Mouse (Mus musculus): ENCODE results near the gene Elovl5. TPM values are rescaled to one million over a fixed set of nuclear protein-coding genes. Genes with fewer than 3 reads are reported as not detected.
"Not testable (repeated sequence)": the region's sequence is repeated elsewhere in the genome, so short reads cannot be mapped to it uniquely, and the experiment has no call there.

Elovl5 gene
- polyA plus RNA-seq, 1 experiment from 2014 or later, result 112 TPM

DNA sequence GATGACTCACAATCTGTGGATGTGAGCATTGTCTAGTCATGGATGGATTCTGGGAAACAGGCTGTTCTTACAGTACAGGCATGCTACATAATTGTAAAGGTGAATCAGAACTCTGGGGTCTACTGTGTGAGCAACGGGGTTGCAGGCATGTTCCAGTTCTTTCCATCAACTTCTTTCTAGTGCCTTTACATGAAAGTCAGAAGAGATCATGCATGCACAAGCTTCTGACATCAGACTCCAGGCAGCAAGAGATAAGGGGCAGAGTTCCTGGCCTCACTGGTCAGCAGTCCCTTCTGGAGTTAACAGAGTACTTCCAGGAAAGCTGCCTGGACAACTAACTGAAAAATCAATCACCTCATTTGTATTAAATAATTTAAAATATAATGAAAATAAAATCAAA is 75.9 kb downstream of the Elovl5 start:
- ATAC-seq (ENCODE audit: low FRiP score, low TSS enrichment), result no peak
- H3K4me2 ChIP-seq (replicated peaks; ENCODE audit: low read depth, low read length), result no peak overlapping the region
- no peaks in the 10 kb centered on the region for H3K4me1 ChIP-seq (ENCODE audit: control insufficient read depth, insufficient read depth, low read length)
- no peaks in the 10 kb centered on the region for H3K9me3 ChIP-seq (ENCODE audit: control insufficient read depth, low read length)
- no peaks in the 10 kb centered on the region for H3K36me3 ChIP-seq (ENCODE audit: control insufficient read depth, insufficient read depth, low read length)
- H3K4me3 ChIP-seq (ENCODE audit: low read length), result no peak overlapping the region
- H3K27me3 ChIP-seq (ENCODE audit: control insufficient read depth, insufficient read depth, low read length), result no peaks in the 10 kb centered on the region
- no peak overlapping the region for H3K27ac ChIP-seq (ENCODE audit: low read depth, low read length)
- no peak overlapping the region for H3K9ac ChIP-seq (ENCODE audit: low read depth, low read length)
- WGBS, result 88% methylated on average over 1 of the region's 1 CpGs

DNA sequence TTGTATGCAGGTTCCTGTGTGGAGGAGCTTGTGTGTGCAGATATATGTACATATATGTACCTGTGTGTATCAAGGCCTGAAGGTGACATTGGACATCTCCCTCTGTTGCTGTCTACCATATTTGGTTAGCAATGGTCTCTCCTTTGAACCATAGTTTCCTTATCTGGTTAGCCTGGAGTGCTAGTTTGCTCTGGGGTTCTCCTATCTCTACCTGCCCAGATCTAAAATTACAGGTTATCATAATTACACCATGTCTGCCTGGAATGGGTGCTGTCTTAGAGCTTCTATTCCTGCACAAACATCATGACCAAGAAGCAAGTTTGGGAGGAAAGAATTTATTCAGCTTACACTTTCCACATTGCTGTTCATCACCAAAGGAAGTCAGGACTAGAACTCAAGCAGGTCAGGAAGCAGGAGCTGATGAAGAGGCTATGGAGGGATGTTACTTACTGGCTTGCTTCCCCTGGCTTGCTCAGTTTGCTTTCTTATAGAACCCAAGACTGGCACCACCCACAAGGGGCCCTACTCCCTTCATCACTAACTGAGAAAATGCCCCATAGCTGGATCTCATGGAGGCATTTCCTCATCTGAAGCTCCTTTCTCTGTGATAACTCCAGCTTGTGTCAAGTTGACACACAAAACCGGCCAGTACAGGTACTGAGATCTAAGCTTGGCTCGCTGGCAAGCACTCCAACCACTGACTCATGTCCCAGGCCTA is 76.5 kb downstream of the Elovl5 start:
- 94% methylated on average over 2 of the region's 2 CpGs for WGBS
- ATAC-seq (ENCODE audit: low FRiP score, low TSS enrichment); H3K4me2 ChIP-seq (replicated peaks; ENCODE audit: low read depth, low read length); H3K27ac ChIP-seq (ENCODE audit: low read depth, low read length); H3K27me3 ChIP-seq (ENCODE audit: control insufficient read depth, insufficient read depth, low read length); H3K9me3 ChIP-seq (ENCODE audit: control insufficient read depth, low read length); H3K4me3 ChIP-seq (ENCODE audit: low read length); H3K36me3 ChIP-seq (ENCODE audit: control insufficient read depth, insufficient read depth, low read length); H3K4me1 ChIP-seq (ENCODE audit: control insufficient read depth, insufficient read depth, low read length); H3K9ac ChIP-seq (ENCODE audit: low read depth, low read length): not testable (repeated sequence)

DNA sequence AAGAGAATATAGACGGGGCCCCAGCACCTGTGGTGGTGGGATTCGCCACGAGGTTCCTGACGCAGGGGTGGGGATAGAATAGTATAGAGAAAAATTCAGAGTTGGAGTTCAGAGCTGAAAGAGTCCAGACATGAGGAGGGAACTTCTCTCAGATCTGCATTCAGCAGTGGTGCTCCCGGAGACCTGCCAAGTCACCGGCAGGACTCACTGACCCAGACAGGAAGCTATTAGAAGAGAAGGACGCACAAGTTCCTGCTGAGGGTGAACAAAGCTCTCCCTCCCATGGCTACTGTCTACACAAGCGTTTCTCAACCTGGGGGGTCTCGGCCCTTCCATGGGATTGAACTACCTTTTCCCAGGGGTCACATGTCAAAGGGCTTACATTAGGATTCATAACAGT is 78.1 kb downstream of the Elovl5 start:
- Histone ChIP-seq H3K4me1 (ENCODE audit: control insufficient read depth, insufficient read depth, low read length) (no peaks in the 10 kb centered on the region), H3K27ac (ENCODE audit: low read depth, low read length) (no peak overlapping the region), H3K9me3 (ENCODE audit: control insufficient read depth, low read length) (no peaks in the 10 kb centered on the region), H3K36me3 (ENCODE audit: control insufficient read depth, insufficient read depth, low read length) (no peaks in the 10 kb centered on the region), H3K4me2 (replicated peaks; ENCODE audit: low read depth, low read length) (no peak overlapping the region), H3K27me3 (ENCODE audit: control insufficient read depth, insufficient read depth, low read length) (no peaks in the 10 kb centered on the region), H3K9ac (ENCODE audit: low read depth, low read length) (no peak overlapping the region), H3K4me3 (ENCODE audit: low read length) (no peak overlapping the region)
- WGBS, result 78% methylated on average over 9 of the region's 9 CpGs
- no peak for ATAC-seq (ENCODE audit: low FRiP score, low TSS enrichment)

DNA sequence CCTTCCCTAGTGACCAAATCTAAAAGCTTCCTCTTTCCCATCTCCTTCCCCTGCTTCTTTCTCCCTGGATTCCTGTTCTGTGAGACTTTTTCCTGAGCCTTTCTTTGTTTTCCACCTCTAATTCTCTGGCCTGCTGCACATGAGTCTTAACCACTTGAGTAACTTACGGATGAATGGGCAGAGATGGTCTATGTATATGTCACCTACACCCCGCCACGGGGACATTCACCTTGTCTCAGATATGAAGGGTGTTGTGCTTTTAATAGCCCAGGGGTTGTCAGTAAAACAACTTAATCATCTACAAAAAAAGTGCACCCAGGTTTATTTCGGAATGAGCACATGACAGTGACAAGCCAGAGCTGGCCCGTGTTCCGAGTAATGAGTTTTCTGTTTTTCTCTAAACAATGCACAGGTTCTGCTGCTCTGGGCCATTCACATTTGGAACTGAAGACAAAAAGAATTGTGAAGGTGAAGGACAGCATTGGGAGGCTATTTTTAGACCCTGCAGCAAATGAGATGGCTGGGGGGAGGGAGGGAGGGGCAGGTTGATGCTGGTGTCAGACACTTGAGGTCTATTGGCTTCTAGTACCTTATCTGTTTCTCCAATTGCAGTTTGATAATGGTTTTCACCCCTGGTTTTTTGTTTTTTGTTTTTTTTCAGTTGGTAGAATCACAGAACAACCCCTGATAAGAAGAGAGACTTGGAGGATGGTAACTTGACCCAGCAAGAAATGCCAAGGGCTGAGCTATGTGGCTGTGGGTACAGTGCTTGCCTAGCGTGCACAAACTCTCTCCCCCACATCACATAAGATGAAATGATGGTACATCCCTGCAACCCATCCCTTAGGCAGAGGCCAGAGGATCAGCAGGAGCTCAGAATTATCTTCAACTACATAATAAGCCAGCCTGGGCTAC is 83.7 kb downstream of the Elovl5 start:
- H3K27me3 ChIP-seq (ENCODE audit: control insufficient read depth, insufficient read depth, low read length), result no peaks in the 10 kb centered on the region
- H3K4me3 ChIP-seq (ENCODE audit: low read length), result no peak overlapping the region
- ATAC-seq (ENCODE audit: low FRiP score, low TSS enrichment), result no peak
- H3K4me1 ChIP-seq (ENCODE audit: control insufficient read depth, insufficient read depth, low read length), result no peaks in the 10 kb centered on the region
- H3K9ac ChIP-seq (ENCODE audit: low read depth, low read length), result no peak overlapping the region
- H3K27ac ChIP-seq (ENCODE audit: low read depth, low read length), result no peak overlapping the region
- no peak overlapping the region for H3K4me2 ChIP-seq (replicated peaks; ENCODE audit: low read depth, low read length)
- 88% methylated on average over 7 of the region's 7 CpGs for WGBS
- H3K36me3 ChIP-seq (ENCODE audit: control insufficient read depth, insufficient read depth, low read length), result no peaks in the 10 kb centered on the region
- no peaks in the 10 kb centered on the region for H3K9me3 ChIP-seq (ENCODE audit: control insufficient read depth, low read length)

DNA sequence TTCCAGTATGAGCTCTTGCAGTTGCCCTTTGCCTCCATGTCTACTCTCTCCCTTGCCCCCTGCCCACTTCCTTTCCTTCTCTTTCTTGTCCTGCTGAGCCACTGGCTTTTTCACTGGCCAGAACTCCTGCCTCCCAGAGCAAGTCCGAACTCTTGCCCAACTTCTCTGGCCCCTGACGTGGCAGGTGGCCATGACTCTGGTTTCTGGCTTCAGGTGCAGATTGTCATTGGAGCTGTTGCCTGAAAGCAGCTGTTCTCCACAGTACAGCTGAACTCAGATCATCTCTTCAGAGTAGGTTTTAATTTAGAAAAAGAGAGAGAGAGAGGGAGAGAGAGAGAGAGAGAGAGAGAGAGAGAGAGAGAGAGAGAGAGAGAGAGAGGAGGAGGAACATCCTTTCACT is 86.1 kb downstream of the Elovl5 start:
- Histone ChIP-seq H3K27me3 (ENCODE audit: control insufficient read depth, insufficient read depth, low read length) (no peaks in the 10 kb centered on the region), H3K27ac (ENCODE audit: low read depth, low read length) (no peak overlapping the region), H3K4me1 (ENCODE audit: control insufficient read depth, insufficient read depth, low read length) (no peaks in the 10 kb centered on the region), H3K4me3 (ENCODE audit: low read length) (no peak overlapping the region), H3K36me3 (ENCODE audit: control insufficient read depth, insufficient read depth, low read length) (no peaks in the 10 kb centered on the region), H3K4me2 (replicated peaks; ENCODE audit: low read depth, low read length) (no peak overlapping the region), H3K9ac (ENCODE audit: low read depth, low read length) (no peak overlapping the region), H3K9me3 (ENCODE audit: control insufficient read depth, low read length) (no peaks in the 10 kb centered on the region)
- 80% methylated on average over 2 of the region's 2 CpGs for WGBS
- ATAC-seq (ENCODE audit: low FRiP score, low TSS enrichment), result no peak

DNA sequence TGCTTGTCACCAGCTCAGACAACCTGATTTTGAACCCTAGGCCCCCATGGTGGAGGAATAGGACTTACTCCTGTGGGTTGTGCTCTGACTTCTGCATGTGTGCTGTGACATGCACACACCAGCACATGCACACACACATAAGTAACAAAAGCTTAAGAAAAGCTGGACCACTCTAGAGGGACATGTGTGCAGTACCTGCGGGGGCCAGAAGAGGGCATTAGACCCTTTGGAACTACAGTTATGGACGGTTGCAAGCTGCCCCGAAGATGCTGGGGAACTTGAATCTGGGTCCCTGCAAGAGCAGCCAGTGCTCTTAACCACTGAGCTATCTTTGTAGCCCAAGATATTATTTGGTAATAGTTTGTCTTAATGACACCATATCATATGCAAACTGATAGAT is 88.3 kb downstream of the Elovl5 start:
- WGBS, result 61% methylated on average over 3 of the region's 3 CpGs

DNA sequence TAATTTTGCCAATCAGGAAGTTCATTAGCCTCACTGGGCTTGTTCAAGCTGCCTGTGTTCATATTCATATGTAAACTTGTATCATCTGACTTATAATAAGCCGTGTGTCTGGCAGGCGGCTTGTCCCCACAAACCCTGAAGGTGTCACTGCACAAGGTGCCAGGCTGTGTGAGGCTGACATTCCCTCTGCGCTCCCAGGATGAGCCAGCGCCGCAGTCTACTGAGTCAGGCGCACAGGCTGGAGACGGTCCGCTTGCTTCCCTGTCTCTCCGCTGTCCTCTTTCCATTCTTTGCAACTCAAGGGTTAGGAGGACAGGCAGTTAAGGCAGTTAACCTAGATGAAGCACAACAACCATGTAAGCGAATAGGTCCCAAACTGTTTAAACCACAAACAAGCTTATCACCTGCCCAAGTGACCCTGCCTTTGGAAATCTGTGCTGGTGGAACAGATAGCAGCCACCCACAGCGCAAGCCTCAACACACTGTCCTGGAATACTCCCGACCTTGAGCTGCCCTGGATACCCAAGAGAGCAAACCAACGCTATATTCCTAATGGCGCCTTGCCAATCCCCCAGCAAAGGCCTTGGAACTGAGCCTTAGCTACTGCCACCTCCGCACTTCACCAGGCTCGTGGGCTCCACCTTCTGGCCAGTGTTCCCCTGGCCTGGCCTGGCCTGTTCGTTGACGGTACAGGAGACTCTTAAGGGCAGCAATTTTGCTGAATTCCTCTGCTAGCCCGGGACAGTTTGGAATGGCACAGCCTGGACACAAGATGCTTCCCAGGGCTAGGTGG is 89.2 kb downstream of the Elovl5 start:
- Histone ChIP-seq H3K4me2 (replicated peaks; ENCODE audit: low read depth, low read length) (no peak overlapping the region), H3K36me3 (ENCODE audit: control insufficient read depth, insufficient read depth, low read length) (no peaks in the 10 kb centered on the region), H3K9ac (ENCODE audit: low read depth, low read length) (no peak overlapping the region), H3K4me1 (ENCODE audit: control insufficient read depth, insufficient read depth, low read length) (no peaks in the 10 kb centered on the region), H3K27me3 (ENCODE audit: control insufficient read depth, insufficient read depth, low read length) (no peaks in the 10 kb centered on the region), H3K9me3 (ENCODE audit: control insufficient read depth, low read length) (no peaks in the 10 kb centered on the region), H3K4me3 (ENCODE audit: low read length) (no peak overlapping the region), H3K27ac (ENCODE audit: low read depth, low read length) (no peak overlapping the region)
- 56% methylated on average over 19 of the region's 19 CpGs for WGBS
- peak; percentile 80 for ATAC-seq (ENCODE audit: low FRiP score, low TSS enrichment)

More for the DNA sequence above, 88.3 kb downstream of the Elovl5 start:
- Histone ChIP-seq H3K27me3 (ENCODE audit: control insufficient read depth, insufficient read depth, low read length) (no peaks in the 10 kb centered on the region), H3K4me3 (ENCODE audit: low read length) (no peak overlapping the region), H3K4me2 (replicated peaks; ENCODE audit: low read depth, low read length) (no peak overlapping the region), H3K9ac (ENCODE audit: low read depth, low read length) (no peak overlapping the region), H3K36me3 (ENCODE audit: control insufficient read depth, insufficient read depth, low read length) (no peaks in the 10 kb centered on the region), H3K4me1 (ENCODE audit: control insufficient read depth, insufficient read depth, low read length) (no peaks in the 10 kb centered on the region), H3K9me3 (ENCODE audit: control insufficient read depth, low read length) (no peaks in the 10 kb centered on the region), H3K27ac (ENCODE audit: low read depth, low read length) (no peak overlapping the region)
- no peak for ATAC-seq (ENCODE audit: low FRiP score, low TSS enrichment)

DNA sequence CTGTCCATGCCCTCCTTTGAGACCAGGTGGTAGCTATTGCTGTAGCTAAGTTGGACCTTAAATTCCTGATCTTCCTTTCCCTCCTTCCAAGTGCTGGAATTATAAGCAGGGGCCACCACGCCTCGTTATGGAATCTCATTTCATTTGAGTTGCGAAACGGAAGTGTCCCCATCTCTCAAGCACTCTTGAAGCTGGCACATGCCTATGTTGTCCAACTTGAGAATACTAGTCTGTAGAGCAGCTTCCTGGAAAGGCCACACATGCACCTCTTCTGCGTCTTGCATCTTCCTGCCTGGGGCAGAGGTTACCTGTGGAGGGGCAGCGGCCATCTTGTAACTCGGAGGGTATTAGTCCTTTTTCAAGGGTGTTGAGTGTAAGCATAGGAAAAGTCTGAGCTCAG is 92.2 kb downstream of the Elovl5 start:
- H3K4me2 ChIP-seq (replicated peaks; ENCODE audit: low read depth, low read length), result no peak overlapping the region
- H3K27me3 ChIP-seq (ENCODE audit: control insufficient read depth, insufficient read depth, low read length), result no peaks in the 10 kb centered on the region
- no peak for ATAC-seq (ENCODE audit: low FRiP score, low TSS enrichment)
- H3K4me1 ChIP-seq (ENCODE audit: control insufficient read depth, insufficient read depth, low read length), result no peaks in the 10 kb centered on the region
- H3K9ac ChIP-seq (ENCODE audit: low read depth, low read length), result no peak overlapping the region
- H3K36me3 ChIP-seq (ENCODE audit: control insufficient read depth, insufficient read depth, low read length), result no peaks in the 10 kb centered on the region
- no peak overlapping the region for H3K27ac ChIP-seq (ENCODE audit: low read depth, low read length)
- H3K9me3 ChIP-seq (ENCODE audit: control insufficient read depth, low read length), result no peaks in the 10 kb centered on the region
- WGBS, result 92% methylated on average over 7 of the region's 7 CpGs
- H3K4me3 ChIP-seq (ENCODE audit: low read length), result no peak overlapping the region
